Mouse (Mus musculus) c-Kit-positive CD71-positive TER-119-negative erythroid progenitor cells, embryonic 14.5 days (primary cell): ENCODE data around the gene Aldh1l1.

Experiments
- DNase-seq: peaks from one replicate; pipeline ENCODE4 v3.0.0-alpha.2; 2013; ENCODE audit warnings: low read depth

Aldh1l1 gene

GRCm38 (mm10) chr6:90472079-90472478, 14.1 kb upstream of the Aldh1l1 start:
- no peak for DNase-seq

DNA sequence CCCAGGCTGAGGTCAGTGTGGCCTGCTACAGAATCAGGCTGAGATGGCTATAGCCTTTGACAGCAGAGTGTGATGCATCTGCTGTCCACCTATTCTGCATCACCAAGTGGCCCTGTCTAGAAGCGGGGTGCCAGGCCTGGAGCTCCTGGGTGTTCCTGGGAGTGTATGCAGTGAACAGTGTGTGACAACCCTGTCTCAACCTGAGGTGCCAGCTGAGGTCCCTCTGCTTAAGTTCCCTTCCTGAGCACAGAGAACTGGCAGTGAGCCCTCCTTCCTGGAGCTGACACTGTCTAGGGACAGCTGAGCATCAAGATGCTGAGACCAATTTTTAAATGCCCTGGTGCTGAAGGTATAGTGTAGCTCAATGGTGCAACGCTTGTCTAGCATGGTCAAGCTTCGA, 13.5 kb upstream of the Aldh1l1 start:
- no peak for DNase-seq

DNA sequence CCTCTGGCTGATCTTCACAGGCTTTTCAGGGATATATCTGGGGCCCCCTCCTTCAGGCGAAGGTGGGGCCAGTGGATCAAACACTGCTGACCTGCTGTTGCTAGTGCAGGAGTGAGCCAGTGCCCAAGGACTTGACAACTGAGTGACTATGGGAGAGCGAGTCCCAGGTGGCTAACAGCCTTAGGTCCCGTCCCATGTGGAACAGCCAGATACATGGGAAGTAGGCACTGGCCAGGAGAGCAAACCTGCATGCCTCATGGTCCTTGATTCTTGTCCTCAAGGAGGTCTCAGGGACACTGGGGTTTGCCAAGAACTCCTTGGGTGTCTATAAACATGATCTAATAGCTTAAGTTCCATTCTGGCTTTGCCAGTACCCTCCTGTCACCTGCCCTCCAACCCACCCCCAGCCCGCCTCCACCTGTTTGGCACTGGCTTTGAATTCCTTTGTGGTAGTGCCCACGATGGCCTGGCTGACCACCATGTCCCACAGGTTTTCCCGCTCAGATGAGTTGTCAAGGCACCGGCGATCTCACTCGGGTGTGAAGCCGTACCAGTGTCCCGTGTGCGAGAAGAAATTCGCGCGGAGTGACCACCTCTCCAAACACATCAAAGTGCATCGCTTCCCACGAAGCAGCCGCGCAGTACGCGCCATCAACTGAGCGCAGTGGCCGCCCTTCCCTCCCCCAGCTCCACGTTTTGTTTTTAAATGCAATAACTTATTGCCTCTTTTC, 12.4 kb upstream of the Aldh1l1 start:
- DNase-seq, result no peak

GRCm38 (mm10) chr6:90474361-90474750, 11.9 kb upstream of the Aldh1l1 start:
- no peak for DNase-seq

DNA sequence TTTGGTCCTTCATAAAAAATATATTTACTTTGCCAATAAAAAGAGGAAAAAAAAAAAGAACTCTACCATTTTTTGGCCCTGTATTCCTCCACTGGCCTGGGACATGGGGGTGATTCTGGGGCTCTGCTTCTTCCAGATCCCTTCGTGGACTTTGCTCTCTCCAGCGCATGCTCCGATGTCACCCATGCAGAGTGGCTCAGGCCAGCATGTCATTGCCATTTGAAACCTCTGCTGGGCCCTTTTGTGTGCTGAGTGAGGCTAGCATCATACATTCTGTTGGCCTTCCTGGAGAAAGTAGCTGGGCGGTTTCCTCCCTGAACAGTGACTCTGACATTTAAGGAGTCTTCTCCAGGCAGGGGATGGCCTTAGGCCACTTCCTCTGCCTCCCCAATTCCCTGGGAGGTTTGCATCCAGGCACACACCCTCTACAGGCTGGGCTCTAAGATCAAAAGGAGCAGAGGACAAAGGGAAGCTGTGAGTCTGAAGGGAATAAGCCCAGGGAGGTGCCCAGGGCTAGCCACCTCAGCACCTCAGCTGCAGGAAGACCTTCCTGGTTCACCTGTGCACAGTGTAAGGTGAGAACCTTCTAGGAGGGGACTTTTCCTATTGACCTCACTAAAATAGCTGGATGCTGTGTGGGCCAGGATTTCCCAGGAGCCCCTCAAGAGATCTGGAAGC, 10.9 kb upstream of the Aldh1l1 start:
- no peak for DNase-seq

- DNase-seq, result no peak
Measured at GRCm38 (mm10) chr6:90475854-90476212, 10.4 kb upstream of the Aldh1l1 start.

- no peak for DNase-seq
Measured at GRCm38 (mm10) chr6:90476941-90477518, 9.2 kb upstream of the Aldh1l1 start.

DNA sequence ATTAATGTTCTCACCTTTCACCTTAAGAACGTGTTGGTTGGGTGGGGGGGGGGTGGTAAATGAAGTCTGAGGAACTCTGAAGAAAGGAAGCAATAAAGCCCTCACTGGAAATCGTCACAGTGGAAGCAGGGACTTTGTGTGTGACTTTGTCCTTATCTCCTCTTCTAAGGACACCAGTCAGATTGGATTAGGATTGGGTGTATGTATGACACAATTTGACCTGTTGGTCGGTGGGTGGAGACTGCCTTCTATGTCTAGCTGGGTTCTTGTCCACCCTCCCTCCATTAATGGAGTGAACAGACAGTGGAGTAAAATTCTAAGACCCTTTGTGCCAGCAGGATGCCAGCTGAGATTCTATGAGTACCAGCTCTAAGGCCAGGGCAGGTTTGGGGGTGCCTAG, 2.0 kb upstream of the Aldh1l1 start:
- no peak for DNase-seq

DNA sequence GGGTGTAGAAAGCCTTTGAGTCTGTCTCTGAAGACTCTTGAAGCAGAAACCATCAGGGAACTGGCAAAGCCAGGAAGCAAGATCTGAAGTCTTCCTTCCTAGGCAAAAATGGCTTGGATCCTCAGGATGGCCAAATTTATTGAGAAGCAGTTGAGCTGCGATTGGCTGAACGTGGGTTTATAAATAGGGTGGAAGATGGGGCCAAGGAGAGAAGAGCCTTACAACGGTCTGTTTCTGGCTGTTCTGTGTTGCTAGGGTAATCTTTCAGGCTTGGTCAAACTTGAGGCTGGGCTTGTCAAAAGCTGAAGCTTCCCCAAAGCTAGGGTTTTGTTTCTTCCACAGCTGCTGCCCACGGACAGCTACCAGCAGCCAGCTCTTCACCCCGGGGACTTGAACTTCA, 1.4 kb upstream of the Aldh1l1 start:
- no peak for DNase-seq

DNA sequence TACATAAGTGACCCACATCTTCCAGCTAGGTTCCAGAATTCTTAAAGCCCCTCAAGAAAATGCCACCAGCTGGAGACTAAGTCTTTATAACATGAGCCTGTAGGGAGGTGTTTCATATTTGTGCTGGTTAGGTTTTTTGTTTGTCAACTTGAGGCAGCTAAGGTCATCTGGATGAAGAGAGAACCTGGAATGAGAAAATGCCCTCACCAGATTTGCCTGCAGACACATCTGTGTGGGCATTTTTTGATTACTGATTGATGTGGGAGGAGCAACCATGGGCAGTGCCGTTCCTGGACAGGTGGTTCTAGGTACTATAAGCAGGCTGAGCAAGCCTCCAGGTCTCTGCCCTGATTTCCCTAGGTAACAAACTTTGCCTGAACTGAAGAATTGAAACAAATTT, 1.3 kb downstream of the Aldh1l1 start:
- no peak for DNase-seq

DNA sequence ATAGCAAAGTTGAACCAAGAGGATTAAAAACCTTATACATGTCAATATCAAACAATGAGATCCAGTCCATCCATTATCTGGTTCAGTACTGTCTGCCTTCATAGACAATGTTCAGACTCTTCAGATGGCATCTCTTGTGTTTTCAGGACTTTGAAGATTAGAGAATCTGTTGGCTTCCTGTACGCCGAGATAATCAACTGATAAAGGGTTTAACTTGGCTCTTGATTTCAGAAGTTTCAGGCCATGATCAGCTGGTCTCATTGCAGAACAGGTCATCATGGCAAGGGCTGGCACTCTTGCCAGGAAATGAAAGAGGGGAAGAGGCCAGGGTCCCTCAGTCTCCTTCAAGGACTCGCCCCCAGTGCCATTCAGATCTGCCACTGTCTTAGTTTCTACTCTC, 3.3 kb downstream of the Aldh1l1 start:
- no peak for DNase-seq

GRCm38 (mm10) chr6:90490976-90491375, 4.7 kb downstream of the Aldh1l1 start:
- DNase-seq, result no peak

DNA sequence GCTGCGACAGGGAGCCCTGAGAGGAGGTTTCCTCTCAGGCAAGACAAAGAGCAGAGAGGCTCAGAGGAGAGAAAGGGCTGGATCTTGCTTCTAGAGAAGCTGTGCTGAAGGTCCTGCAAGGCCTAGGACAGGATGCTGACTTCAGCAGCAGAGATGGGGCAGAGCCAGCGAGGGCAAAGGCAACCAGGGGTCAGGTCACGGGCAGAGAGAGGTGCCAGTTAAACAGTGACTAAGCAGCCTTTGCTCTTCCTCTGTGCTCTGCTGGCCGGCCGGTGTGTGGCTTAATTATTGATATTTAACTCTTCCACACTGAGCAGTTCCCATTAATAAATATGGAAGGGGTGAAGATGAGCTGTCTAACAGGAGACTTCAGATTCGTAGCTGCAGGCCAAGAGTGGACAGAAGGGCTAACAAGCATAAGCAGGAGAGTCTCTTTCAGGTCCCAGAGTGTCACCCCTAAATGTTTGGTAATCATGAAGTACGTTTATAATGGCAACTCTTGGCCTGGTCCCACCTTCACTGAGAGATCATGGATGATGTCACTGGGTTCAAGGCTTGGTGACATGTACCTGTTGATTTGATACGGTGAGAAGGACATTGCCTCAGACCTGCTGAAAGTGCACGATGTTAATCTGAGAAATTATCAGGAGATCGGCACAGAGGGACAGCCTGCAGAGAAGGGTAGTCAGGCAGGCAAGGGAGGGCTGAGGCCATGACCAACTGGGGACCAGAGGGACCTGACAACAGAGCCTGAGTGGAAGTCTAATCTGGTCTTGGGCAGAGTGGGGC, 5.9 kb downstream of the Aldh1l1 start:
- DNase-seq, result no peak

DNA sequence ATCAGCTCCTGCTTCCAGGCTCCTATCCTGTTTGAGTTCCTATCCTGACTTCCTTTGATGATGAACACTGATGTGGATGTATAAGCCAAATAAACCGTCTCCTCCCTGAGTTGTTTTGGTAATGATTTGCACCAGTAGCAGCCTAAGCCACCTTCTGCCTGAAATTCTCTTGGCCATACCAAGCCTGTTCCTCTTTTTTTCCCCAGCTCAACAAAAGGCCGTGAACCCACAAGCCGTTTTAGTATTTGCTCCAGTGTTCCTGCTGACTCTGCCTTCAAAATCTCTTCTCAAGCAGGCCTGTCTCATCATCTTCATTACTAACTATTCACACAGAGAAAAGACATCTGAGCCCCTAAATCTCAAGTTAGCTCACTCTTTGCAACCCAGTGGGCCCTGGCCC, 7.9 kb downstream of the Aldh1l1 start:
- DNase-seq, result no peak

DNA sequence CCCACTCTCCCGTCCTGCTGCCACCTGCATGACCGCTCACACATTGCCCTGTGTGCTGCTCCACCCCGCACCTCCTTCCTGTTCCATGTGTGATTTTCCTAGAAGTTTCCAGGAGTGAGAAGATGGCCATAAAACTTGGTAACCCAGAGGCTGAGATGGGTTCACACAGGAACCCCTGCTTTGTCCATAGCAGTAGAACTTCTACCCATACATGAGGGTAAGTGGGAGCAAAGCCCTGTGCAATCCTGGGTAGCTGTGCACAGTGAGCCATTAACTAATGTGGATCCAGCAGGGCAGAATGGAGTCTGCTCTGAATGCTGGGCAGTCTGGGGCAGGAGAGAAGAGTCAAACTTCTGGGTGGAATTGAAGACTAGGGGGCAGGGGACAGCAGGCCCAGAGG, 8.3 kb downstream of the Aldh1l1 start:
- no peak for DNase-seq

DNA sequence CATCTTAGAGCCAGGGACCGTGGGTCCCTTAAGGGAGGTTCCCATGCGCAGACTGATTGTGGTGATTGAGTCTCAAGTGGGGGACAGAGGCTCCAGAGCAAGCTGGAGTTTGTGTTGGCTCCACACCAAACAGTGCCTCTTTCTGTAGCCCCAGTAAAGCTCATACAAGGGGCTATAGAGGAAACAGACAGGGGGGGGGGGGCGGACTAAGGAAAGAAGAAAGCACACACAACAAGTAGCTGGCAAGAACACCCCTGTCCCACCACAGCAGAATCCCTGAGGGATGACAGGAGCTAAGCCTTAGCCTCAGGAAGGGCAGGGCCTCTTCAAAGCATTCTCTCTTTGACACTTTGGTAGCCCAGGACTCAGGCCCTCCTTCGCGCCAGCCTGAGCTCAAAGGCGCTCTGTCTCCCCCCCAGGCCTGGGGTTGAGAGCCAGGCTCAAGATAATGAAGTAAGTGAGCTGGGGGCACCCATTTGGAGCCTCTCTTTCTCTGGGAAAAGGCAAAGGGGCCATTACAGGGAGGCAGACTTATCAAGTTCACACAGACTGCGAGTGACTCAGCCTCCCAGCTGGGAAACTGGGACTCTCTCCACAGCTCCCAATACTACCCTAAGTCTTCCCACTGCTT, 9.2 kb downstream of the Aldh1l1 start:
- no peak for DNase-seq

DNA sequence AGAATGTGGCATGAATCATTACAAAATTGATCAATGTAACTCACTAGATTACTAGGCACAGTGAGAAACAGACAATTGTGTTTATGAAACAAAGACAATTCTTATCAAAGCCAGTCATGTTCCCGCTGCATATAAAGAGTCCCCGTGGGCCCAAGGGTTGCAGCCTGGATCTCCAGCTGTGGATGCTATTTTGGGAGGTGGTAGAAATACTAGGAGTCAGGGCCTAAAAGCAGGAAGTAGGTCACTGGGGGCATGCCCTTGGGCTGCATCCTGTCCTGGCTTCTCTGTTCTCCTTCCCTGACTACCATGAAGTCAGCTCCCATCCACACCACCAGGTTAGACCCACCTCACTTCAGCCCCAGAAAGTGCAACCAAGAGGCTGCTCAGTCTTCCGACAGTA, 10.0 kb downstream of the Aldh1l1 start:
- no peak for DNase-seq

GRCm38 (mm10) chr6:90499509-90499908, 13.3 kb downstream of the Aldh1l1 start:
- no peak for DNase-seq

DNA sequence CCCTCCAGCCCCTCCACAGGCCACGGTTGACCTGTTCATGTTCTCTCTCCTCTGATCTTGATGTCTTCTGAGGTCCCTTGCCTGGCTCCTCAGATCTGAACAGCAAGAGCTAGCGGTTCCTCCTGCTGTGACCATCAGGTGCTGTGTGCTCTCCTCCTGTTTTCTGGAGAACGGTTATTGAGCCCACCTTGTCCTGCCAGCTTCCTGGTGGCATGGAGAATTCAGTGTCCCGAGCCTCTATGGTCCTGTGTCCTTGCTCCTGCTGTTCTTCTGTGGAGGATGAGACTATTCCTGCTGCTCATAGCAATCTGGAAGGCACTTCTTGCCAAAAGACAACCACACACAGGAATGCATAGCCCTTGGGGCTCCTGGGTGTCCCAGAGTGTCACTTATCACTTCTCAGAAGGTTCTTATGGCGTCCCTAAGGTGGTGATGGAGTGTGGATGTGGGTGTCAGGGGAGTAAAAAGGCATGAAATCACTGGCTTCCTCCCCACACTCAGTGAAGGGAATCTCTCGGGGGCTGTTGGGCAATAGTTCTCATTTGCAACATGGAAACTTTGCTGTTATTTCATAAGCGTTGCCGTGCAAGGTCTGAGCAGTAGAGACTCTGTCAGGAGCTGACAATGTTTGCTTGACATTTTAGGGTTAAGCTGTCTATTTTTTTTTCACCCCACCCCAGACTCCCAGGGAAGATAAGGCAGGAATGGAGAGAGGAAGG, 15.2 kb downstream of the Aldh1l1 start:
- DNase-seq, result no peak

GRCm38 (mm10) chr6:90505906-90506305, 19.7 kb downstream of the Aldh1l1 start:
- DNase-seq, result no peak

GRCm38 (mm10) chr6:90506673-90507311, 20.6 kb downstream of the Aldh1l1 start:
- DNase-seq, result no peak
